Mouse (Mus musculus) adrenal gland, postnatal 36 days (tissue): ENCODE results near the gene Xylt1. TPM values are rescaled to one million over a fixed set of nuclear protein-coding genes. Genes with fewer than 3 reads are reported as not detected.

Experiments used
- DNase-seq, 2 experiments: peaks; one replicate each; pipeline ENCODE4 v3.0.0; 2021; ENCODE audit warnings: mixed read lengths in 1 of 2
- total RNA-seq, 2 experiments: library from RNA; stranded (reverse); gene quantifications; 2 replicates each; pipeline ENCODE4 v1.2.3; 2021

The Xylt1 gene
- total RNA-seq, 2 experiments from 2014 or later, result 4.9 to 8.2 TPM

DNA sequence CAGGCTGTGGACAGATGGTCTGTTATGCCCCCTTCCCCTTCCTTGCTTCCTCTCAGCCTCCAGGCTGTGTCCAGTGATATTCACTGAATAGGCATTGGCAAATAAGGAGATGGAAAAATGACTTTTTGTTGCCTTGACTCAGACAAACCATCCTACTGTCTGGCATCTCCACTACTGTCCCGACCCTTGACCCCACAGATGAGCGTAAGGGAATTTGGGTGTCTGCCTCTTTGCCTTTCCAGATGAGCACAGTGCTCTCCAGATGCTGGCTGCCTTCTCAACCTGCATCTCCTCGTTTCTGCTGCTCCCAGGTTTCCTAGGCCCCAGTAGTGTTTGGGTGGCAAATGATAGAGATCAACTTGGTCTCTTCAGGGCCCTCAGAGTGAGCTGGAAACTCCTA lies 54.3 kb downstream of the Xylt1 start:
- no peak for DNase-seq

DNA sequence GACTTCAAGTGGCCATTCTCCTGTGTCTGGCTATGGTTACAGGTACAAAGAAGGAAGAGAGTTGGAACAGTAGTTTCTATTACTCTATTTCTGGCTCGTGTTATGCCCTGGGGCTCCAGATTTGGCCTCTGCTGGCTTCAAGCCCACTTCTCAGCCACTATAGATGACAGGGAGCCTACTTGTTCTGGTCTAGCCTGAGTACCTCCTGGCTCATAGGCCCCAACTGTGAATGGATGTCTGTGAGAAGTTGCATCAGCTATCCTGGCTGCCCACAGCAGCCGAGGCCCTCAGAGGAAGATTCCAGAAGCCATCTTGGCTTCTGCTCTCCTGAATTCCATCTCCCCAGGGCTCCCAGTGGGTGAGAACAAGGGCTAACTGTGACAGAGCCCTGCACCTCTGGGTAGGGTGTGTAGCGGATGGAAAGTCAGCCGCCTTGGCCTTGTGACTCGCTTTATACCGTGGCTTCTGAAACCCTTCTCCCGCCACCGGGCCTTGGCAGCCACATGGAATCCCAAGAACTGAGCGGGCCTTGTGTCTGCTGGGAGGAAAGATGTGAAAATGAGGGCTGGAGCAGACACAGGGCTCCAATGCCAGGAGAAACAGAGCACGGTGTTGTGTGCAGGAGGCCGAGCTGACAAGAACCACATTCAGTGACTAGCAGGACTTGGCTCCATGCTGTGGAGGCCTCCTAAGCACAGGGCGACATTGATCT lies 55.1 kb downstream of the Xylt1 start:
- no peak for DNase-seq

DNA sequence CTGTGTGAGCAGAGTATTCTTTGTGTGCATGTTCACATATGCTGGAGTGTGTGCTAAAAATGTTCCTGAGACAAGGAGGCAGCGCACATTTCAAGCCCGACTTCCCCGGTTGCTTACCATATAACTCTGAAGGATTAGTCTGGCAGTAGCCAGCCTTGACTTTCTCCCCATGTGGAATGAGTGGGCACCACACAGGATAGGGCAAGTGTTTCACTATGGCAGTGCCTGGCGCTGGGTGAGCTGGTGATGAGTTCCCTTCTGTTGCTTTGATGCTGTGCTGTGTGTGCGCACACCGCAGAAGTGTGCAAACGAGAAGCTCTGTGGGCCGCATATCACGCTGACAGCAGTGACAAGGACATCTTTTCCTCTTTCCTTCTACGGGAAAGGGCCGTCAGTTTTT lies 56.1 kb downstream of the Xylt1 start:
- DNase-seq, result no peak

DNA sequence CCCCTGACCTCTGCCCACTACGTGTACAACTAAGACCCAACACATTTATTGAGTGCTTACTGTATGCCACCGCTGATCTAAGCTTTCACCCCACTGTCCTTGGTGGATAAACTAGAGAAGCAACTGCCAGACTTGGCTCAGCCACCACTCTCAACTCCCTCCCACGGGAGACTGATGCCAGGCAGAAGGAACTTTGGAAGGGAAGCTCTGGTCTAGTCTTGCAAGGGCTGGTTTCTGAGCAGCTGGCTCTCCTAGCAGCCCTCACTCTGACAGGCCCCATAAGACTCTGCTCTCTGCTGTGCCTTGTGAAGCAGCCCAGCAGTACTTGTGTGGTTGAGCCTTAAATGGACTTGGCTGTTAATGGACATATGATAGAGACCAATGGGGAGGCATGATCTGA lies 60.2 kb downstream of the Xylt1 start:
- DNase-seq, result peak in 1 of 2 experiments; percentile 13

DNA sequence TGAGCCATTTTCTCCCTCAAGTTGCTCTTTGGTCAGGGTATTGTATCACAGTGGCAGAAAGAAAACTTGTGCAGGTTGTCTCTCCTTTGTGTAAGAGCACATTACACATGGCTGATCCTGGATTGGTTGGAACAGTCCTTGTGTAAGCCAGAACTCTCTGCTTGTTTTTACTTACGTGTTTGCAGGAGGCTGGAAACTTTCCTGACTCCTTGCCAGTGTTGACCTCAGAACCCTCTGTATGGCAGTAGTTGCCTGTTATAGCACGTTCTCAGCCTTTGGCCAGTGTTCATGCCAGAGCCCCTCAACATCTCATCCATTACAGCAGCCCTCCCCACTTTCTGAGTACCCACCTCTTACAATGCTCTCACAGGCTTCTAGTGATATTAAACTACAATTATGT lies 61.9 kb downstream of the Xylt1 start:
- DNase-seq, result no peak

DNA sequence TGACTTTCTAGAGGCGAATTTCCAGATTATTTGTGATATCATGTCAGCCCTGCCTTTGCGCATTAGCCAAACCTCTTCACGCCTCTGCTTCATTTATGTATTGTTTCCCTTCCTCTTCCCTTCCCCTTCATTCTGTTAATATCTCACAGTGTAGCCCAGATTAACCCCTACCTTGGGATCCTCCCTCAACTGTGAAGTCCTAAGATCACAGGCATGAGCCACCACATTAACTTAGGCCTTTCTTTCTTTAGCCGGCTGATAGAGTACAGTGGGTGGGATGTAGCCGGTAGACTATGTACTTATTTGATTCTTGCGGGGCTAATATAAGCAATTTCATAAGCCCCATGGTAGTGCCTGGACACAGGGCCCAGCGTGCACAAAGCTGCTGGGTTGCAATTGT lies 62.4 kb downstream of the Xylt1 start:
- DNase-seq, result no peak

DNA sequence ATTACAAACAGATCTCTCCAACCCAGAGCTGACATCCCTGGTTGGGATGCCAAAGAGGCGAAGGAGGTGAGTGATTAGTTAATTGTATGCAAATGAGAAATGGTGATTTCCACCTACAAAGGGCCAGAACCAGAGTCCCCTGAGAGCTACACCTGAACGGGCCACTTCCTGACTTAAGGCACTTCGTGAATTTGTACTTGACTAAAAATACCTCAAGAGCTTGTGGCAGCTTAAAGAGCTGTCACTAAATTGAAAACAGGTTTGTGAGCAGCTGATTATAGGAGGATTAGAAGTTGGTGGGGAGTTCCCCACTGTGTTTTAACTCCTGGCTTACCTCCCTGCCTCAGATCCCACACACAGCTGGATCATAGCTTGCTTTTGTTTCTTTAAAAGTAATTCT lies 64.7 kb downstream of the Xylt1 start:
- DNase-seq, result no peak

DNA sequence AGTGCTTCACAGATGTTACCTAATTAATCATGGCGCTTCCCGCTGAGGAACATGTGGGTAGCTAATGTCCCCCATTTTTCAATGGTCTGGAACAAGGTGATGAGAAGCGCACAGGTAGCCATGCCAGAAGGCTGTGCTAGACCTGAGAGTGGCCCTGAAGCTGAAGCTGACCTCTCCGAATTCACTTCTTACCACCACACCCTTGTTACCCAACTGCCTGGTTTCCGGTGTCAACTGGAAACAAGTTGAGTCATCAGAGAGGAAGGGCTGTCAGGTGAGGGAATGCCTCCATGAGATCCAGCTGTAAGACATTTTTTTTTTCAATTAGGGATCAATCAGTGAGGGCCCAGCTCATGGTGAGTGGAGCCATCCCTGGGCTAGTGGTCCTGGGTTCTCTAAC lies 68.8 kb downstream of the Xylt1 start:
- no peak for DNase-seq

DNA sequence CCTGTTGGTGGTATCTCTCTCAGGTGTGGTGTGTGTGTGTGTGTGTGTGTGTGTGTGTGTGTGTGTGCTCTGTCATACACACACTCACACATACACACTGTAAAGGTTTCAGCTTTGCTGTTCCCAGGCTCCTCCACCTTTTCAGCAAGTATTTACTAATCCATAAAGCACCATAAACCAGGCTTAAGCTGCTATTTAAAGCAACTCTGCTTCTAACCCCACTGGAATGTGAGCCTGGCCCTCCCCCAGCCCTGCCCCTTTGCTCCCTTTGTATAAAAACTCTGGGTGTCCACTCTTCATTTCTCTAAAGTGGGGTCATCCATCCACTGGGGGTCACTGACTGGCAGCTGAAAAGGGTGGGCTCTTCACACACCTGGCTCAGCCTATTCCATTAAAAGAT lies 70.4 kb downstream of the Xylt1 start:
- no peak for DNase-seq

DNA sequence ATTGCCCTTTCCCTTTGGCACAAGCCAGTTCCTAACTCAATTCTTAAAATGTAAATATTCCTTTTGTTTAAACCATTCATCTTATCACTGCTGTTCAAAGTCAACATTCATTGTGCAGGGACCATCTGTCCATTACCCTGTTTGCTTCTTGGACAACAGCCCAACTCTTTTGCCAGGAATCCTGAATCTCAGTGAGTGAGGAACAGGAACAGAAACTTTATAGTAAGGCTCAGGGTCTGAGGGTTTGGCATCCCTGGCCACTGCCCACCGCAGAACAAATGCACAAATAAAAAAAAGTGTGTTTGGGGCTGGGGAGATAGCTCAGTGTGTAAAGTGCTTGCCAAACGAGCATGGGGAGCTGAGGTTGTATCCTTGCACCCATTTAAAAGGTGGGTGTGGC lies 71.5 kb downstream of the Xylt1 start:
- no peak for DNase-seq

DNA sequence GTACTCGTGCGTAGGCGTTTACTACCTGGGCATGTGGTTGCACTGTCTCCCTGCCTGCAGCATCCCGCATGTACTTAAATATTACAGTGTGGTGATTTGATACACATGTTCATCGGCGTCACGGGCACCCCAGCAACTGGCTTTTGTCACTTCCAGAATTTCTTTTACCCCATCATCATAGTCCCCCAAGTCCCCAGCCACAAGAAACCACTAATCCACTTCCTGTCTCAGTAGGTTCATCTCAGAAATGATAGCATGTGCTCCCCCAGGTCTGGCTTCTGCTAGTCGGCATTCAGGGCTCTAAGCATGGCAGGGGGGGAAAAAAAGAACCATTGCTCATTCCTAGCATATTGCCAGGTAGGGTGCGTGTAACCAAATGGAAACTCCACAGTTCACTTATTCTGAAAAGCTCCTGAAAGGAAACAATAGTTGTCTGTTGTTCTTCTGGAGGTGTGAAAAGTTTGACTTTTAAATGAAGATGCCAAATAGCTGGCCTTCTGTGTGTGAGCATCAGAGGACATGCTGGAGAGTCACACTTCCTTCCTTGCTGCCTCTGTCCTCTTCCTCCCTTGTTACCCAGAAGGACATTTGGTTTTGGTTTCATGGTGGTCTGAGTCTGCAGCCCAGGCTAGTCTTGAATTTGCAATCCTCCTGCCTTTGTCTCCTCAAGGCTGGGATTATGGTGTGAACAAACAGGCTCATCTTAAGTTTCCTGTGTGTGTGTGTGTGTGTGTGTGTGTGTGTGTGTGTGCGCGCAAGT lies 74.2 kb downstream of the Xylt1 start:
- no peak for DNase-seq

DNA sequence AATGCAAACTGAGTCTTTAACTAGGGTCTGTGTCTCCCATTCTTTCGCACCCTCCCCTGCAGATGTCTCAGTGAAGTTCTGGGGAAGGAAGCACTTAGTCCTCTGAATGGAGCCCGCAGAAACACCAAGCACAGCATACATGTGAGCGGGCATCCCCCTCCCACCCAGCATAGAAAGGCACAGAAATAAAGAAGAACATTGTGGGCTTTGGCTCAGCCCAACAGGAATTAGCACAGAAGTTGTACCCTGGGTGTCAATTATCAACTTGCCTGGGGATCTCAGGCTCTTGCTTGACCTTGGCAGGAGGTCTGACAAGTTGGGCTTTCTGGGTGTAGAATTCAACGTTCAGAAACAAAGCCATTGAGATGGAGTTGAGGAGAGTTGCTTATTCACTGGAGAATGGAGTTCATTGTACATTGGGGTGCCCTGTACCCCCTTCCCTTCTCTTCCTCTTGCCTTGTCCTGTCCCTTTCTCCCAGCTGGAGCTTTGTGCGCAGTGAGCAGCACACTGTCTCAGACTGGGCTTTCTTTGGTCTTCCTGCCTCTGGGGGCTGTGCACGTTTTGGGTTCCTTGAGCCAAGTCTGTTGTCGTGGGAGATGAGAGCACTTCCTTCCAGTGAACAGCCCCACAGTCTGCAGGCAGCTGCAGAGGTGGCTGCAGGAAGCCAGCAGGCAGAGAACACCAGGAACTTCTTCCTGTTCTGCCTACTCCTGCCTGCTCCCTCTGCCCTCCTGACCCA lies 81.6 kb downstream of the Xylt1 start:
- peak; percentile 23 to 48 for DNase-seq

DNA sequence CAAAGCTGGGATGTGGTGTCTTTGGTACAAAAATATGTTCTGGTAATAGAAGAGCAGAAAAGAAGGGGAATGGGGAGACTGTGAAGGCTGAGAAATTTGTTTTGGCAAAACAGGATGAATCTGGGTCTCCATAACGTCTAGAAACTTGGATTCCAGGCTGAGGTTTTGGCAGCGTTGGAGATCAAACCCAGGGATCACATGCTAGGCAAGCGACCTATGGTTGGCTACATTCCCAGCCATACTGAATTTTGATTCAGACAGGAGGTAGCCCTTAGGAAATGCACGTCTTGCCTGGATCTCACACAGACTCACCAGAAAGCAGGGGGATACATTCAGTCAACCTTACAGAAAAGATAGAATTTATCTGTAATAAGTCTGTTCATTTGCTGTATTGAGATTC lies 84.2 kb downstream of the Xylt1 start:
- no peak for DNase-seq

DNA sequence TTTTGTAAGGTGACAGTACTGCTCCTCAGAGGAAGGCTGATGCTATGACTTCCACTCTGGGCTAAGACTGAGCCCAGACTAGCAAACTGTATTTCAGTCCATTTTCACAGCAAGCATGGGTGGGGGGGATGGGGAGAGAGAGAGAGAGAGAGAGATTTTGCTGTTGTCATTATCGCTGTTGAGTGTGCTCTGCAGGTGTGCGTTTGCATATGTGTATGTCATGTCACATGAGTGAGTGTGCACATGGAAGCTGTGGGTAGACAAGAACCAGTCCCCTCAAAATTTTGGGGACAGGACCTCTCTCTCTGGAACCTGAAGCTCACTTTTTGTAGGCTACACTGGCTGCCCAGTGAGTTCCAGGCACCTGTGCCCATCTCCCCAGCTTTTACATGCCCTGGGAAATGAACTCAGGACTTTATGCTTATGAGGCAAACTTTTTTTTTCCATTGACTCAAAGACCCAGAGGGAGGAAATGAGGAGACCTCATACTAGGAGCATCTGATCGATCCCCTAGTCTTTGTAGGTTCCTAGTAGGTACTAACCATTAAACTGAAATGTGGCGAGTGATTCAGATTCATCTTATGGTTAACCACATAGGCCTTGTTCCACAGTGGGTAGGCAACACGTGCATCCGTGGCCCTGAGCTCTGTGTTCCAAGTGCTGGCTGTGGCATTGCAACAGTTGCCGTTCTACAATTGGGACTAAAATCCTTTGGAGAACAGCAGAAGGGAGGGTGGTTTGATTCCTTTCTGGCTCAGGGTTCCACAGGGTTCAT lies 85.4 kb downstream of the Xylt1 start:
- DNase-seq, result no peak

DNA sequence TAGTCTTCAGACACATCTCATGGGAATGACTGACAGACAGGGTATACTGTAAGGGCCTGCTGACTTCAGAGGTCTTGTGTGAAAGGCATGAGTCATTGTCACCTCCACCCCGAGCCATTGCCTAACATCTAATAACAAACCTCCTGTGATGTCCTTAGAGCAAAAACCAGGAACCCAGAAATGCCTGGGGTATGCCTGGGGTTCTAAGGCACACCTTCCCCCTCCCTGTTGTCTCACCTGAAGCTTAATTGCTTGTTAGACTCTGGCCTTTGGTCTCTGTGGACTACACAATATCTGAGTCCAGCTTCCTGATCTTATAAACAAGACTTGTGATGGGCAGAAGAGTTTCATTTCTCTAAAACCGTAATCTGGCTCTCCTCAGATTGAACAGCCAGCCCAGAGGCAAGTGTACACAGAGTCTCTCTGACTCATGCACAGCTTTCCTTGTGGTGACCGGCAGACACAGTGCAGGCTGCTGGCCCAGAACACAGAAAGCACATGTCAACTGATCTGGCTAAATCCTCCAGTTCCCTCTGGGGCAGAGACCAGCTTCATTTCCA lies 89.5 kb downstream of the Xylt1 start:
- peak; percentile 16 to 27 for DNase-seq

DNA sequence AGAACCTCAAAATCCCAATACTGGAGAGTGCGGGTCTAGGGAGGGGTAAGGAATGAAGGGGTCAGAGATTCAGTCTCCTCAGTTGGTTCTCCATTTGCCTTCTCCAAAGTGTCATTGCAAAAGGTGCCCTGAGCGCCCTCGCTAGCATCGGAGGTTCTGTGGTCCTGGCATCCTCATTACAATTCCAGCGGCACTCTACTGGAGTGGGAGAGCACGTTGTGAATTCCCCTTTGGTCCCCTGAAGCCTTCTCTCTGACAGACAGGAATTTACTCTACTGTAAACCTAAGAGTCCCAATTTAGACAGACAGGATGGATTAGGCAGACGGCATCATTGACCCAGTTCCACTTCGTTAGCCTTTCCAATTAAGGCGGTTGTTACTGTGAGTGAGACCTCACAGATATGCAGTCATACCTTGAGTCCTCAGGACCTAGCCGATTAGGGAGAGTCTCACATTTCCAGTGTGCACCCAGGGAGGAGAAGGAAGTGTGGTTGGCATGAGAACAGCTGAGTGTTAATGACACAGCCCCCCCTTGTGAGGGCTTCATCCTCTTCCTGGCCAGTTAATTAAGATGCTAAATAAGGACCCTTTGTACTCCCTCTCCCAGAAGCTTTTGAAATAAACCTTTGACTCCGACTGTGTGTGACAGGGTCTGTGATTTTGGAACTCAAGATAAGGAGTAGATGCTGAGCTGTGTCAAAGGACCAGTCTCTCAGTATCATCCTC lies 91.4 kb downstream of the Xylt1 start:
- no peak for DNase-seq

DNA sequence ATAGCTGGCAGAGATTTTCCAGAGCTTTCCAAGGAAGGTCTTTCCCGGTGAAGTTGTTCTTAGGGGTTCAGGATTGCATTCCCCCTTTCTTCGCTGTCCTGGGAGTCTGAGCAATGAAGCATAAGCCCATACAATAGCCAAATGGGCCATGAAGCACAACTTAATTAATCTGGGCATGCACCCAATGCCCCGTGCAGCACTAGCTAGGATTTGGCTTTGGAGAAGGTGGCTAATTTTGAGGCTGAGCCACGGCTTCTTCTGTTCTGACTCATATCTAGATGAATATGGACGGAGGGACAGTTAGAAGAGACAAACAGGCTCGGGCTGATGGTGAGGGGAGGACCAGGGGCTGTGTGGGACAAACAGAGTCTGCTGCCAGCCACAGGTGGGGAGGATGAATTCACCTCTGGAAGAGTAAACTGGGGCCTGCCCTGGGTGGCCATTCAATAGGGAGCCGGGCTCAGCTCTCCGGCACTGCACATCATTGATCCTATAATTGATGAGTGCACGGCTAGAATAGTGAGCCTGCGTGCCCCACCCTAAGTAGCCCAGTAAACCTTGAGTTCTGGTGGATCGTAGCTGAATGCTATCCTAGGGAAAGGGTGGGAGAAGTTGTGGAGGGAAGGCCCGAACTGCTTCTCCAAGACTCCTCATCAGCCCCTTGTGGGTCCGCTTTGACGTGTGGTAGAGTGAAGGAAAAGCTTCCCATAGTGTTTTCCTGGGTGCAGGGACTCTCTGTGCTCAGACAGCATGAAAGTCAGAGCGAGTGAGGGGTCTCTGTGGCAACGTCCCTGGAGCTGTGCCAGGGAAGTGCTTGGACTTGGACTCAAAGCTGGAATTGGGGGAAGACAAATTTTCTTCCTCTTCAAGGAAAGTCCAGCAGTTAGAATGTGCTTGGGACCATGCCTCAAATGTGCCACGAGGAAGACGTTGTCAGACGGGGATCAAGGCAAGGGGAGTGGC lies 92.3 kb downstream of the Xylt1 start:
- no peak for DNase-seq

DNA sequence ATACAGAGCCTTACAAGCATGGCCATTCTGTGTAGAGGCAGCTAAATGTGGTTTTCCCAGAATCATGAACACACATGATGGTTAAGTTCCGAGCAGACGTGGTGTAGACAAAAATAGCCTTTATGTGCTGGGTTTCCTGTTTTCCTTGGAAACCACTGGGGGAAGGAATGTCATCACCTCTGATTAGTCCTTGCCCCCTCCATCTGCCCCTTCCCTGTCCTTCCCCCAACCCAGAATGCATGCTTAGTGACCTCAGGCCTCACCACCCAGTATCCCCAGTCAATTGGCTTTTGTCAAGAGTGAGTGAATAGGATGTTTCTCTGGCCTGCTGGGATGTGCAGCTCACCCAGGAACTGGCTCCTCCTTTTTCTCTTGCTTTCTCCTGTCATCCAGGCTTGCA lies 93.5 kb downstream of the Xylt1 start:
- DNase-seq, result no peak

DNA sequence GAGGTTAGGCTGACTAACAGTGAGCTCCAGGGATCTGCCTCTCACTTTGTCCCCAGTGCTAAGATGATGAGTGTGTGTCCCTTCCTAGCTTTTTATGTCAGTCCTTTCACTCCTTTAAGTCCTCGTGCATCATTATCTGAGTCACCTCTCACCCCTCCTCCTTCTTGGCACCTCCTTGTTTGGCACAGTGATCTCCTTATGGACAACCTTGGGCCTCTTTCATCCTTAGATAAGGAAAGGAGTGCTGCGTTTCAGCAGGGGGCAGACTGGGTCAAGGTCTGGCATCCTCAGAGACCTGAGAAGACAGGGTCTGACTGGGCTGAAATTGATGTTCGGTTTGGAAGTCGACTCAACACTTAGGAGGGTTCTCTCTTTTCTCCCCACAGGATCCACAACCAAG lies 94.3 kb downstream of the Xylt1 start:
- peak in 1 of 2 experiments; percentile 27 for DNase-seq

DNA sequence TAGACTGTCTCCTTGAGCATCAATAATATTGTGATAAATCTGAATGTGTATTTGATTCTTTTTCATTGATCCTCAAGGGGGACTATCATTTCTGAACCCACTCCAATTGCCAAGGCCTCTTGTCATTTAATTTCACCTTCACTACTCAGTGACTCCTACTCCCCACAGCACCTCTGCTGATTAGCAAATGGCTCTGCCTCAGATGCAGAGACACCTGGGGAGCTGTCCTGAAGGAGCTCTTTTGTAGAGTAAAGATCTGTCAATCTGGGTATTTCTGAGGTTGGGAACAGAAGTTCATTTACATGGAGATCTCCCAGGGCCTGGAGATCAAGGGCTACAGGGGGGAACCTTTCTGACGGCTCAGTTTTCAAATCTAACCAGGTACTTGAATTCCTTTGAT lies 98.2 kb downstream of the Xylt1 start:
- DNase-seq, result no peak
